Mouse (Mus musculus) lung, embryonic 14.5 days (tissue): ENCODE results near the gene Abcd4. TPM values are rescaled to one million over a fixed set of nuclear protein-coding genes. Genes with fewer than 3 reads are reported as not detected.

Experiments used
- ATAC-seq: fragments of 200-750 bp; cut with Nextera tagmentation; 2 replicates; pipeline ENCODE4 v1.8.0; 2017; ENCODE audit warnings: mild to moderate bottlenecking, moderate TSS enrichment, moderate library complexity; ENCODE audit not compliant: insufficient read depth
- DNase-seq: peaks from one replicate; pipeline ENCODE4 v3.0.0-alpha.2; 2015
- H3K27ac ChIP-seq: fragments of 300-500 bp; sonication (generic); 2 replicates; pipeline ENCODE4 v1.5.1; 2014; ENCODE audit warnings: low read depth, mild to moderate bottlenecking, moderate library complexity
- H3K27me3 ChIP-seq: fragments of 300-500 bp; sonication (generic); 2 replicates; pipeline ENCODE4 v1.6.1; 2014; ENCODE audit warnings: low read length, control low read depth; ENCODE audit not compliant: insufficient read depth
- H3K36me3 ChIP-seq: fragments of 300-500 bp; sonication (generic); 2 replicates; pipeline ENCODE4 v1.6.1; 2014; ENCODE audit warnings: control low read depth; ENCODE audit not compliant: insufficient read depth
- H3K4me1 ChIP-seq: fragments of 300-500 bp; sonication (generic); 2 replicates; pipeline ENCODE4 v1.6.1; 2014; ENCODE audit warnings: antibody characterized with exemption, control low read depth; ENCODE audit not compliant: insufficient read depth
- H3K4me2 ChIP-seq: fragments of 300-500 bp; sonication (generic); 2 replicates; pipeline ENCODE4 v1.6.1; 2014; ENCODE audit warnings: mild to moderate bottlenecking
- H3K4me3 ChIP-seq: fragments of 300-500 bp; sonication (generic); 2 replicates; pipeline ENCODE4 v1.5.1; 2014; ENCODE audit warnings: low read depth, low read length
- H3K9ac ChIP-seq: fragments of 300-500 bp; sonication (generic); 2 replicates; pipeline ENCODE4 v1.6.1; 2014
- H3K9me3 ChIP-seq: fragments of 300-500 bp; sonication (generic); 2 replicates; pipeline ENCODE4 v1.6.1; 2016; ENCODE audit warnings: low read depth, low read length, control low read depth
- CTCF ChIP-seq: IDR thresholded peaks from 2 replicates; pipeline ENCODE4 v1.5.1; 2016; ENCODE audit warnings: antibody characterized with exemption, low read depth
- WGBS: fragments of 180-500 bp; shearing (Covaris S2); extraction: QIAGEN DNeasy Blood & Tissue Kit; methylation state at CpG from one replicate; pipeline ENCODE4 v1.1.7; 2014; 5-methylcytosine and 5-hydroxymethylcytosine counted together
- polyA plus RNA-seq: library from polyadenylated mRNA; unstranded; fragments of >200 nt; fragmentation: Nextera tagmentation; extraction: Ambion mirVana; gene quantifications from 2 replicates; pipeline ENCODE4 v1.2.1, GENCODE M21; 2014

The Abcd4 gene
- polyA plus RNA-seq, 1 experiment from 2014 or later = 11.3 TPM

DNA sequence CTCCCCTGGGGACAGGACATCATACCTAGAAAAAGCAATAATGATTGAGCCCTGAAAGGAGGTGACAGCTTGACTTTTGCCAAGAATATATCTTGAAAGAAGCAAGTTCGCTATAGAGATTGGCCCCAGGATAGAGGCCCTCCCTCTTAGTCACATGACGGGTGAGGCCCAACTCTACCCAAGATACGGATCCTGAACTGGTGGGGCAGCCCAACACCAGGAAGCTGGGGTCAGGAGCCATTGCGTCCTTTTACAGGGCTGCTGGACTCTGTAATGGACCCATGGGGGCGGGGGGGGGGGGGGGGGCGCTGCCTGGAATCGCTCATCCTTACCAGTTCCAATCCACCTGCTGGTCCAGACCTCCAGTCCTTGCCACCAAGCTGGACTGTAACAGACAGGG is 13.2 kb downstream of the Abcd4 start:
- Histone ChIP-seq H3K4me1 (no peaks in the 10 kb centered on the region), H3K4me2 (no peak overlapping the region), H3K27me3 (no peaks in the 10 kb centered on the region), H3K27ac (no peak overlapping the region), H3K9ac (no peak overlapping the region), H3K9me3 (no peaks in the 10 kb centered on the region), H3K4me3 (no peak overlapping the region), H3K36me3 (peaks cover 14% of the 10 kb centered on the region; the same call in 1 of the 2 replicates)
- no peak for TF ChIP-seq CTCF
- DNase-seq (no peak), ATAC-seq (no peak)
- 92% methylated on average over 6 of the region's 7 CpGs for WGBS

DNA sequence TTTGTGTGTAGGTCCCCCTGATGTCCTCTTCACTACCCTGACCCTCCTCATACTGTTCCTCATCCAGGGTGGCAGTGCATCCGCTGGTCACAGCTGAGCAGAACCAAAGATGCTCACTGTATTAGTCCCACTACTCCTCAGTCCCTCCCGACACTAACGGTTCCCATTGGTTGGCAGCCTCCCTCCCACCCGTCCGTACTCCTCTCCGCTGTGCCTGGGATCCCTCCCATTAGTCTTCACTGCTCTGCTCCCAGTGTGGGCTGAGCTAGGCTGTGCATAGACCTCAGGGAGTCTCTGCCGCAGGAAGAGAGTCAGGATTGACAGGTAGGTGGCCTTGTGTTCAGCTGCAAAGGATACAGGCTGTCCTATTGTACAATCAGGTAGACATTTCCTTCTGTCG is 18.9 kb downstream of the Abcd4 start:
- Histone ChIP-seq H3K27me3 (no peaks in the 10 kb centered on the region), H3K9ac (no peak overlapping the region), H3K4me2 (no peak overlapping the region), H3K36me3 (no peaks in the 10 kb centered on the region; the same call in 1 of the 2 replicates), H3K27ac (no peak overlapping the region), H3K4me3 (no peak overlapping the region), H3K4me1 (no peaks in the 10 kb centered on the region), H3K9me3 (no peaks in the 10 kb centered on the region)
- 11% methylated on average over 8 of the region's 8 CpGs for WGBS
- DNase-seq = no peak
- TF ChIP-seq CTCF = no peak
- ATAC-seq = no peak

DNA sequence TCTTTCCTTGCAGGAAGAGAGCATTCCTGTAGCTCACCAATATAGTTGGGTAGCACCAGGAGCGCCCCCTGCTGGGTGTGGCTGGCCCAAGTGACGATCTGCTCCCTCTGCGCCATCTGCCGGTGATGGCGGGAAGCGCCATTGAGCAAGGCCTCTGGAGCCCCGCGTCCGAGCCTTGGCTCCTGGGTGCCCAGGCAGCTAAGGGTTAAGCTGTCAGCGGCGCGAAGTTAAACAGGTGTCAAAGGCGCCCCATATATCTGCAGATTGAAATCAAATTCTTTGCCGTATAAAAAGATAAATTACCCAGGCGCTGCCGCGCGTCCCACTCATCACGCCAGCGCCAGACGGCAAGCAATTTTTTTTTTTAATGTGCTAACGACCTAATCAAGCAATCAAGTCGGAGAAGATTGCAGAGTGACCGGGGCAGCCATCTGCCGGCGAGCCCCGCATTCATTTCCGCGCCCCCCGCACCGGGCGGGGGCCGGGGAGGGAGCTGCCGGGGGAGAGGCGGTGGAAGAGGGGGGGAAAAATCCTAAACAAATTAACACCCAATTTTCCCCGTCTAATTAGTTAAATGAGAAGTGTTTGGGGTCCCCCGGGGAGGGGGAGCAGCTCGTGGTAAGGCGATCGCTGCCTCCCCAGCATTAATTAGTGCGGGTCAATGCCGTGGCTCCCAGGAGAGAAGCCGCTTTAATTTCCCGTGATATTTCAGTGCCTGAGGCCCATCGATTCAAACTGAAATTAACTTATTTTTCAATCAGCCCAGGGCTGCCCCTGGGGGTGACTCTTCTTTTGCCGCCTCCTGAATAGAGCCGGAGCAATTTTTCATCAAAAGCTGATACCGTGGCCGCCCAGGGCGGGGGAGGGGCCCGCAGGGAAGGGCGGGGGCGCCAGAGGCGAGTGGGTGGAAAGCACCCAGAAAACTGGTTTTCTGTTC is 27.1 kb downstream of the Abcd4 start:
- peak; percentile 61 for ATAC-seq
- Histone ChIP-seq H3K36me3 (no peaks in the 10 kb centered on the region), H3K27ac (no peak overlapping the region), H3K4me3 (peak overlapping the region; percentile 55), H3K9me3 (no peaks in the 10 kb centered on the region), H3K27me3 (no peaks in the 10 kb centered on the region), H3K9ac (peak overlapping the region; percentile 64), H3K4me2 (peak overlapping the region; percentile 100), H3K4me1 (no peaks in the 10 kb centered on the region)
- DNase-seq = peak; percentile 97
- under 1% methylated on average over 54 of the region's 54 CpGs for WGBS
- TF ChIP-seq CTCF = peak; percentile 100

DNA sequence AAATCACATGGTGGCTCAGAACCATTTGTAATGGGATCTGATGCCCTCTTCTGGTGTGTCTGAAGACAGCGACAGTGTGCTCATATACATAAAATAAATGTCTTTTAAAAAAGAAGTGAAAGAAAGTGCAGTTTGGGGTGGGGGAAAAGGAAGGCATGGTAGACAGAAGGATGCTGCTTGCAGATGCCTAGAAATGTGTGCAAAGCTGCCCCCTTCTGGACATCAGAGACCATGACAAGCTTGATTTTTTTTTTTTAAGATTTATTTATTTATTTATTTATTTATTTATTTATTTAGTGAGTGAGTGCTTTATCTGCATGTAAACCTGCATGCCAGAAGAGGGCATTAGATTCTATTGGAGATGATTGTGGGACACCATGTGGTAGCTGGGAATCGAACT is 35.9 kb downstream of the Abcd4 start:
- peak; percentile 10; the same call in 1 of the 2 replicates for TF ChIP-seq CTCF
- ATAC-seq (no peak), DNase-seq (no peak)
- H3K36me3 ChIP-seq = no peaks in the 10 kb centered on the region
- no peaks in the 10 kb centered on the region for H3K27me3 ChIP-seq
- no peak overlapping the region for H3K4me3 ChIP-seq
- no peak overlapping the region for H3K9ac ChIP-seq
- WGBS = 90% methylated on average over 2 of the region's 2 CpGs
- H3K4me1 ChIP-seq = no peaks in the 10 kb centered on the region
- H3K4me2 ChIP-seq = no peak overlapping the region
- H3K27ac ChIP-seq = no peak overlapping the region
- no peaks in the 10 kb centered on the region for H3K9me3 ChIP-seq

DNA sequence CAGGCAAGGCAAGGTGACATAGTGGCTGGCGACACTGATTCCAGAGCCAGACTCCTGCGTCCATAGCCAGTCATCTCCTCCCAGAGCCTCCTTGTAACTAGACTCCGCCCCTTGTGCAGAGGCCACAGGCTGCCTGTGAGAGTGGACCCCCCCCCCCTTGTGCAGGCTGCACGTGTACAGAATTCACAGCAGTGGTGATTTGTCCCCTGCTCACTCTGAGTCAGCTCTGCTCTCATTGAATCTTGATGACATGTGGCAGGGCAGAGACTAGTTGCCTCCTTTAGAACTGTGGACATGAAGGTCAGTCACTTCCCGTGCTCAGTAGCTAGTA is 38.8 kb downstream of the Abcd4 start:
- H3K36me3 ChIP-seq = no peaks in the 10 kb centered on the region
- H3K27ac ChIP-seq = no peak overlapping the region
- no peak for TF ChIP-seq CTCF
- DNase-seq (no peak), ATAC-seq (no peak)
- WGBS = 36% methylated on average over 5 of the region's 5 CpGs
- no peaks in the 10 kb centered on the region for H3K4me1 ChIP-seq
- peaks cover 13% of the 10 kb centered on the region for H3K27me3 ChIP-seq
- H3K9ac ChIP-seq = no peak overlapping the region
- no peak overlapping the region for H3K4me3 ChIP-seq
- H3K4me2 ChIP-seq = no peak overlapping the region
- no peaks in the 10 kb centered on the region for H3K9me3 ChIP-seq

DNA sequence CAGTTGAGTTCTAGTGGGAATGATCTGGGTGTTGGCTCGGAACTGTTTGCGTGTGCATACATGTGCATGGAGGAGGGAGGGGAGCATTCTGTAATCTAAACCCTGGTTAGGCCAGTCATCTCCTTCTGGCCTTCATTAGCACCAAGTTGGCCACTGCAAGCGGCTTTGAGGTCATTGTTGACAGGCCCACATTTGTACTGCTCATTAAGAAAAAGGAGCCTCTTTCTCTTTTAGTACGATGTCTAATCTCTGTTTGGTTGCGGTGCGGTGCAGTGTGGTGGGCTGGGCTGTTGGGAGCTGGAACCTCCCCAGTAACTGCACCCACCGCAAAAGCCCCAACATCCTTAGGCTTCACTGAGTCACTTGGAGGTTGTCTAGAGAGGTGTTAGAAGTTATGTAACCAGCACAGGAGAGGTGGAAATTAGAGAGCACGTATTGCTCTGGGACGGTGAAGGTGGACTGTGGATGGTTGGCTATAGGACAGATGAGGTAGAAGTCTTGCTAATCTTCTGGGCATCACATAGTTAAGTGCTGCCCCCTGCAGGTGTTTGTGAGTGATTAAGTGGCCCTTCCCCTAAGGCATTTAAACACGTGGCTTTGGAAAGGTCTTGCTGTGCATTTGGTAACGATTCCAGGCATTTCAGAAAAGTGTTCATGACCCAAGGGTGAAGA is 39.3 kb downstream of the Abcd4 start:
- Histone ChIP-seq H3K27ac (no peak overlapping the region), H3K4me2 (no peak overlapping the region), H3K4me1 (no peaks in the 10 kb centered on the region), H3K4me3 (no peak overlapping the region), H3K36me3 (no peaks in the 10 kb centered on the region), H3K9me3 (no peaks in the 10 kb centered on the region), H3K27me3 (peaks cover 18% of the 10 kb centered on the region), H3K9ac (no peak overlapping the region)
- 69% methylated on average over 11 of the region's 11 CpGs for WGBS
- ATAC-seq (no peak), DNase-seq (no peak)
- TF ChIP-seq CTCF = 0 out of 2 replicates have a peak, but pooled peaks have one; percentile 24

DNA sequence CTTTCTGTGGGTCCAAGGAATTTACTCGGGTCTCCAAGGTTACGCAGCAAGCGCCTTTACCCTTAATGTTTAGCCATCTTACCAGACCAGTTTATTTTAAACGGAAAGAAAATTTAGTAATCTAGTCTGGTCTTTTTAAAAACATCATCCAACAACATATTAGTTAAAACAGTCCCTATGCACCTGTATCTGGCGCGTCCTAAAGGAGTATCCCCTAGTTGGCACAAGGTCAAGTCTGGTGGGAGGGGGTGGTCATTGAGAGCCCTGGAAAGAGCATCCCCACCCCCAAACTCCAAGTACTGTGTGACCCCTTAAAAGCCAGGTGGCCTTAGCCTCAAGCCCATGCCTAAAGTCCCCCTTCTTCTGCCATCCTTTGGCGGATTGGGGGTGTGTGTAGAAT is 44.1 kb downstream of the Abcd4 start:
- TF ChIP-seq CTCF = no peak
- ATAC-seq (no peak), DNase-seq (no peak)
- no peak overlapping the region for H3K4me3 ChIP-seq
- no peak overlapping the region for H3K4me2 ChIP-seq
- no peaks in the 10 kb centered on the region for H3K36me3 ChIP-seq
- H3K9me3 ChIP-seq = no peaks in the 10 kb centered on the region
- H3K9ac ChIP-seq = no peak overlapping the region
- H3K27ac ChIP-seq = no peak overlapping the region
- peaks cover 65% of the 10 kb centered on the region for H3K27me3 ChIP-seq
- H3K4me1 ChIP-seq = no peaks in the 10 kb centered on the region
- WGBS = 24% methylated on average over 7 of the region's 7 CpGs
